Mouse (Mus musculus) thymus, adult 2 months (tissue): ENCODE data around the gene BC051019.

Experiments
- CTCF ChIP-seq: fragments of 200-500 bp; IDR thresholded peaks from 2 replicates; pipeline ENCODE4 v1.5.1; 2012; ENCODE audit warnings: mild to moderate bottlenecking, control low read depth, low read length, moderate library complexity, borderline replicate concordance; ENCODE audit not compliant: control insufficient read depth, poor library complexity, insufficient read depth; ENCODE audit errors: extremely low read depth
- POLR2A ChIP-seq: fragments of 200-500 bp; IDR thresholded peaks from 2 replicates; pipeline ENCODE4 v1.6.1; 2012; ENCODE audit warnings: mild to moderate bottlenecking, low read length, control low read depth, moderate library complexity; ENCODE audit not compliant: control insufficient read depth, poor library complexity, insufficient read depth; ENCODE audit errors: extremely low read depth

DNA sequence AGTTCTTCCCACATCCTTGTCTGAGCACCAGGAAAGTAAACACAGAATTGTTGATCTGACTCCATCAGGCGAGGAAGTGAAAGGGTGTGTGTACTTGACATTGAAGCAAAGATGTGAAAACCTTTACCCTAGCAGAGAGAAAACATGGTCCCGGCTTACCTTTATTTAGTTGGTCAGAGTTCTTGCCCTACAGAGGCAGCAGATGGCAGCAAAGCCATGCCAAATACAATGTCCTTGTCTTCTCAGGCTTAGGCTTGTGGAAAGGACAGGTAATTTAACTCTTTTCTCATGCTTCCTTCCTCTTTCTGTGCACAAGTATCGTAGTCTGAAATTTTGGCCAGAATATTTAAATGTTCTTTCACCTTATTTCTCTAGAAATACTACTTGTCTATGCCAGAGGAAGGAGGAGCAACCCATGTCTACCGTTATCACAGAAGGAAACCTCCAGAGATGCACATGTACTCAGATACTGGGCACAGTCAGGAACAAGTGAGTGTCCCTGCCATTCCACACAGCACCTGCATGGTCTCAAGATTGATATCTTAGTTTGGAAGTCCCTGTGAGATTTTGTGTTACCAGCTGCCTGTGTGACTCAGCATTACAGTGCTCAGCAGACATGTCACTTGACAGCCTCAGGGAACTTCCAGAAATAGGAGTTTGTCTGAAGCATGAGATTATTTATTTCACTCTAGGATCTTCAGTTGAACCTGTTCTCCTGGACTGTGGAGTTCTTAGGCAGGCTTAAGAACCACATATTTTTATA is 16.4 kb downstream of the BC051019 start:
- TF ChIP-seq CTCF = no peak
- no peak for TF ChIP-seq POLR2A
